ENCODE assay signal across 11 mouse cellular contexts in genomic region chr11:96344061-96344877, GRCm38 (mm10). TPM values are rescaled to one million over a fixed set of nuclear protein-coding genes. Genes with fewer than 3 reads are reported as not detected.
A peak's percentile ranks its signal among the peaks of the same experiment; 100 is the strongest.
DNase-seq lines count a peak whose midpoint lies in the region; ATAC-seq and TF ChIP-seq lines count a peak whose summit lies in the region.
"Had no signal": no experiment of that assay in that cellular context is flagged by ENCODE, and none has a peak within 500 bp of the region (broad histone marks: within the 10 kb centered on the region; RNA-seq: fewer than 3 reads in every experiment).

No protein-coding gene starts in this region.

- peak overlapping the region; percentile 62 for H3K4me2 ChIP-seq in hindbrain, embryonic 16.5 days (ENCODE audit: low read length)
- H3K4me2 ChIP-seq in limb, embryonic 12.5 days, result peak overlapping the region; percentile 8

- CTCF ChIA-PET in Patski (lab: Charles Lee), result interaction anchor here (0.8 to 0.9 kb wide), 3 partner anchors 36 to 518 kb away, joined by 3 to 4 read pairs (median 3); no protein-coding TSS in a partner anchor

- DNase-seq in heart, adult 11 months, result peak; percentile 90
- DNase-seq in heart, postnatal 10 days, result no peak
- no peak for DNase-seq in Patski (ENCODE audit: low read depth, low spot score)
- DNase-seq in left cerebral cortex, postnatal 25 days (ENCODE audit: low spot score in 2 of 2), result no peak
- DNase-seq in cerebellum, adult 9-11 months, result no peak
- no peak for DNase-seq in gastrocnemius, postnatal 4 days (ENCODE audit: low spot score in 2 of 2)
- DNase-seq: heart, adult 18-20 months had no signal

- no peaks in the 10 kb centered on the region for H3K36me3 ChIP-seq in hindbrain, embryonic 16.5 days (ENCODE audit: control insufficient read depth, insufficient read depth, low read length)
- H3K36me3 ChIP-seq in limb, embryonic 12.5 days, result no peaks in the 10 kb centered on the region
- H3K36me3 ChIP-seq: embryonic facial prominence, embryonic 15.5 days had no signal

- in situ Hi-C loops in Patski (cut with MboI; ENCODE audit: low pct_unique_long_range_greater_than_20kb), result no loop called here

- H3K9ac ChIP-seq in hindbrain, embryonic 16.5 days (ENCODE audit: low read depth, low read length), result peak overlapping the region; percentile 62
- H3K9ac ChIP-seq in limb, embryonic 12.5 days (replicated peaks), result no peak overlapping the region
- H3K9ac ChIP-seq: embryonic facial prominence, embryonic 15.5 days had no signal

- H3K4me1 ChIP-seq in hindbrain, embryonic 16.5 days (ENCODE audit: control insufficient read depth, insufficient read depth, low read depth, low read length), result peaks cover 27% of the 10 kb centered on the region
- peaks cover 22% of the 10 kb centered on the region for H3K4me1 ChIP-seq in limb, embryonic 12.5 days (replicated peaks)

- peak; percentile 24 for ATAC-seq in Patski
- ATAC-seq in hindbrain, embryonic 16.5 days, result peak; percentile 35
- no peak for ATAC-seq in limb, embryonic 12.5 days (ENCODE audit: insufficient number of reproducible peaks, insufficient read depth, low FRiP score, low TSS enrichment, low read depth)

- POLR2A ChIA-PET in Patski (lab: Charles Lee), result interaction anchor here (0.6 to 2.8 kb wide), 16 partner anchors 10 to 210 kb away, joined by 3 to 16 read pairs (median 4); partner anchors contain the start of genes Hoxb5 and Hoxb8

- H3K27ac ChIP-seq in hindbrain, embryonic 16.5 days (ENCODE audit: low read depth, low read length), result peak overlapping the region; percentile 91
- H3K27ac ChIP-seq in limb, embryonic 12.5 days, result 0 out of 2 replicates have a peak overlapping the region, but pooled peaks have one; percentile 23
- H3K27ac ChIP-seq: embryonic facial prominence, embryonic 15.5 days had no signal

- 6% methylated on average over 36 of the region's 40 CpGs for WGBS in hindbrain, embryonic 16.5 days
- WGBS in limb, embryonic 12.5 days, result 5% methylated on average over 39 of the region's 40 CpGs

- TF ChIP-seq CTCF in Patski (IDR thresholded peaks at IDR 0.05), result no peak

- H3K9me3 ChIP-seq in hindbrain, embryonic 16.5 days (ENCODE audit: control insufficient read depth, low read length), result no peaks in the 10 kb centered on the region
- no peaks in the 10 kb centered on the region for H3K9me3 ChIP-seq in limb, embryonic 12.5 days
- H3K9me3 ChIP-seq: embryonic facial prominence, embryonic 15.5 days had no signal

- intact Hi-C loops in heart, postnatal 10 days (cut with DNase I), result no loop called here
- intact Hi-C loops in left cerebral cortex, postnatal 25 days (cut with DNase I), result loop anchor here (5.0 kb wide), 2 partner anchors 142 to 167 kb away; no protein-coding TSS in a partner anchor

- H3K27me3 ChIP-seq in Patski, result no peaks in the 10 kb centered on the region
- H3K27me3 ChIP-seq in hindbrain, embryonic 16.5 days (replicated peaks; ENCODE audit: control insufficient read depth, insufficient read depth, low read length), result peaks cover 24% of the 10 kb centered on the region
- H3K27me3 ChIP-seq in limb, embryonic 12.5 days, result peaks cover 97% of the 10 kb centered on the region

- H3K4me3 ChIP-seq in hindbrain, embryonic 16.5 days (ENCODE audit: low read length), result peak overlapping the region; percentile 30
- peak overlapping the region; percentile 12; the same call in 1 of the 2 replicates for H3K4me3 ChIP-seq in limb, embryonic 12.5 days (replicated peaks)
- H3K4me3 ChIP-seq: embryonic facial prominence, embryonic 15.5 days had no signal

RNA-seq across cellular contexts. Expression of gene Hoxb2, which starts 6.1 kb away (rescaled TPM):
- 1 to 10 TPM; 1.6 to 1.7 TPM for total RNA-seq in heart, postnatal 10 days (2021)
- polyA plus RNA-seq in Patski (2021), result 45.2 TPM
- polyA plus RNA-seq in hindbrain, embryonic 16.5 days (2015; fragmentation: Nextera tagmentation; extraction: Ambion mirVana), result 20.0 and 20.8 TPM in 2 replicates
- 5.1 and 6.0 TPM in 2 replicates for polyA plus RNA-seq in limb, embryonic 12.5 days (2016; fragmentation: Nextera tagmentation; extraction: Ambion mirVana)
- not detected for total RNA-seq in left cerebral cortex, postnatal 25 days (2021)
- total RNA-seq in gastrocnemius, postnatal 4 days (2021), result under 1 TPM; 0.44 to 0.93 TPM
- total RNA-seq: left cerebral cortex, postnatal 36 days had no signal

RNA-seq across cellular contexts. Expression of gene Hoxb3, which starts 21.1 kb away (rescaled TPM):
- 1 to 10 TPM; 1.1 TPM for total RNA-seq in heart, postnatal 10 days (2021)
- polyA plus RNA-seq in Patski (2021), result 53.8 TPM
- polyA plus RNA-seq in hindbrain, embryonic 16.5 days (2015; fragmentation: Nextera tagmentation; extraction: Ambion mirVana), result 4.8 and 5.6 TPM in 2 replicates
- polyA plus RNA-seq in limb, embryonic 12.5 days (2016; fragmentation: Nextera tagmentation; extraction: Ambion mirVana), result 0.55 and 0.68 TPM in 2 replicates
- not detected for total RNA-seq in left cerebral cortex, postnatal 25 days (2021)
- total RNA-seq in gastrocnemius, postnatal 4 days (2021), result 1 to 10 TPM; 1.0 to 1.3 TPM
- total RNA-seq: left cerebral cortex, postnatal 36 days had no signal

RNA-seq across cellular contexts. Expression of gene Hoxb1, which starts 21.3 kb away (rescaled TPM):
- not detected for total RNA-seq in heart, postnatal 10 days (2021)
- not detected for polyA plus RNA-seq in Patski (2021)
- 0.21 and 0.35 TPM in 2 replicates for polyA plus RNA-seq in hindbrain, embryonic 16.5 days (2015; fragmentation: Nextera tagmentation; extraction: Ambion mirVana)
- not detected in 2 replicates for polyA plus RNA-seq in limb, embryonic 12.5 days (2016; fragmentation: Nextera tagmentation; extraction: Ambion mirVana)
- total RNA-seq in left cerebral cortex, postnatal 25 days (2021), result not detected
- not detected for total RNA-seq in gastrocnemius, postnatal 4 days (2021)
- total RNA-seq: heart, adult 18-20 months; left cerebral cortex, postnatal 36 days had no signal
- polyA plus RNA-seq: embryonic facial prominence, embryonic 15.5 days had no signal

RNA-seq across cellular contexts. Expression of gene Hoxb4, which starts 26.2 kb away (rescaled TPM):
- total RNA-seq in heart, postnatal 10 days (2021), result 1 to 10 TPM; 1.1 TPM
- 12.2 TPM for polyA plus RNA-seq in Patski (2021)
- polyA plus RNA-seq in hindbrain, embryonic 16.5 days (2015; fragmentation: Nextera tagmentation; extraction: Ambion mirVana), result 2.5 and 3.3 TPM in 2 replicates
- polyA plus RNA-seq in limb, embryonic 12.5 days (2016; fragmentation: Nextera tagmentation; extraction: Ambion mirVana), result 0.56 and 0.73 TPM in 2 replicates
- total RNA-seq in left cerebral cortex, postnatal 25 days (2021), result not detected
- under 1 TPM; 0.57 to 0.91 TPM for total RNA-seq in gastrocnemius, postnatal 4 days (2021)
- total RNA-seq: left cerebral cortex, postnatal 36 days had no signal

RNA-seq across cellular contexts. Expression of gene Hoxb5, which starts 41.1 kb away (rescaled TPM):
- under 1 TPM; 0.45 to 0.62 TPM for total RNA-seq in heart, postnatal 10 days (2021)
- polyA plus RNA-seq in Patski (2021), result 24.4 TPM
- 120 and 133 TPM in 2 replicates for polyA plus RNA-seq in hindbrain, embryonic 16.5 days (2015; fragmentation: Nextera tagmentation; extraction: Ambion mirVana)
- 0.83 and 2.1 TPM in 2 replicates for polyA plus RNA-seq in limb, embryonic 12.5 days (2016; fragmentation: Nextera tagmentation; extraction: Ambion mirVana)
- not detected for total RNA-seq in left cerebral cortex, postnatal 25 days (2021)
- 1 to 10 TPM in 1 of 2 experiments, under 1 TPM in 1; 0.80 to 1.1 TPM for total RNA-seq in gastrocnemius, postnatal 4 days (2021)
- total RNA-seq: left cerebral cortex, postnatal 36 days had no signal
- polyA plus RNA-seq: embryonic facial prominence, embryonic 15.5 days had no signal
